Mouse (Mus musculus) forebrain, embryonic 16.5 days (tissue): Measurements from ENCODE around the gene Padi2. TPM values are rescaled to one million over a fixed set of nuclear protein-coding genes. Genes with fewer than 3 reads are reported as not detected.

Experiments used
- ATAC-seq: fragments of 200-750 bp; cut with Nextera tagmentation; 2 replicates; pipeline ENCODE4 v1.8.0; 2017; ENCODE audit warnings: mild to moderate bottlenecking, moderate library complexity
- H3K27ac ChIP-seq: fragments of 300-500 bp; sonication (generic); 2 replicates; pipeline ENCODE4 v1.5.1; 2014; ENCODE audit warnings: low read length, control low read depth
- H3K27me3 ChIP-seq: fragments of 300-500 bp; sonication (generic); replicated peaks from 2 replicates; pipeline ENCODE4 v1.6.1; 2014; ENCODE audit warnings: low read length; ENCODE audit not compliant: control insufficient read depth, insufficient read depth
- H3K36me3 ChIP-seq: fragments of 300-500 bp; sonication (generic); 2 replicates; pipeline ENCODE4 v1.6.1; 2014; ENCODE audit not compliant: control insufficient read depth, insufficient read depth
- H3K4me1 ChIP-seq: fragments of 300-500 bp; sonication (generic); replicated peaks from 2 replicates; pipeline ENCODE4 v1.6.1; 2014; ENCODE audit warnings: low read length; ENCODE audit not compliant: control insufficient read depth, insufficient read depth
- H3K4me2 ChIP-seq: fragments of 300-500 bp; sonication (generic); 2 replicates; pipeline ENCODE4 v1.6.1; 2014; ENCODE audit warnings: mild to moderate bottlenecking, low read length, control low read depth
- H3K4me3 ChIP-seq: fragments of 300-500 bp; sonication (generic); replicated peaks from 2 replicates; pipeline ENCODE4 v1.5.1; 2014; ENCODE audit warnings: mild to moderate bottlenecking, low read length, control low read depth
- H3K9ac ChIP-seq: fragments of 300-500 bp; sonication (generic); replicated peaks from 2 replicates; pipeline ENCODE4 v1.6.1; 2014; ENCODE audit warnings: low read depth, low read length, control low read depth
- H3K9me3 ChIP-seq: fragments of 300-500 bp; sonication (generic); 2 replicates; pipeline ENCODE4 v1.6.1; 2016; ENCODE audit warnings: low read length; ENCODE audit not compliant: control insufficient read depth
- WGBS: fragments of 180-500 bp; shearing (Covaris S2); extraction: QIAGEN DNeasy Blood & Tissue Kit; methylation state at CpG from one replicate; pipeline ENCODE4 v1.1.7; 2014; 5-methylcytosine and 5-hydroxymethylcytosine counted together
- polyA plus RNA-seq: library from polyadenylated mRNA; unstranded; fragments of >200 nt; fragmentation: Nextera tagmentation; extraction: Ambion mirVana; gene quantifications from 2 replicates; pipeline ENCODE4 v1.2.1, GENCODE M21; 2015

The Padi2 gene
- polyA plus RNA-seq, 1 experiment from 2014 or later: 1.0 TPM

GRCm38 (mm10) chr4:140948481-140948880 is 42.3 kb downstream of the Padi2 start:
- 84% methylated on average over 6 of the region's 6 CpGs for WGBS
- no peaks in the 10 kb centered on the region for H3K27me3 ChIP-seq
- no peak overlapping the region for H3K9ac ChIP-seq
- no peak overlapping the region for H3K4me2 ChIP-seq
- H3K4me1 ChIP-seq: no peaks in the 10 kb centered on the region
- H3K27ac ChIP-seq: no peak overlapping the region
- H3K4me3 ChIP-seq: no peak overlapping the region
- no peak for ATAC-seq
- no peaks in the 10 kb centered on the region for H3K36me3 ChIP-seq
- H3K9me3 ChIP-seq: no peaks in the 10 kb centered on the region

GRCm38 (mm10) chr4:140949052-140949451 is 42.9 kb downstream of the Padi2 start:
- ATAC-seq: no peak
- H3K9ac ChIP-seq: no peak overlapping the region
- H3K27ac ChIP-seq: no peak overlapping the region
- no peaks in the 10 kb centered on the region for H3K4me1 ChIP-seq
- whole genome bisulfite sequencing: 78% methylated on average over 8 of the region's 8 CpGs
- no peak overlapping the region for H3K4me2 ChIP-seq
- H3K36me3 ChIP-seq: no peaks in the 10 kb centered on the region
- H3K27me3 ChIP-seq: no peaks in the 10 kb centered on the region
- no peaks in the 10 kb centered on the region for H3K9me3 ChIP-seq
- no peak overlapping the region for H3K4me3 ChIP-seq

DNA sequence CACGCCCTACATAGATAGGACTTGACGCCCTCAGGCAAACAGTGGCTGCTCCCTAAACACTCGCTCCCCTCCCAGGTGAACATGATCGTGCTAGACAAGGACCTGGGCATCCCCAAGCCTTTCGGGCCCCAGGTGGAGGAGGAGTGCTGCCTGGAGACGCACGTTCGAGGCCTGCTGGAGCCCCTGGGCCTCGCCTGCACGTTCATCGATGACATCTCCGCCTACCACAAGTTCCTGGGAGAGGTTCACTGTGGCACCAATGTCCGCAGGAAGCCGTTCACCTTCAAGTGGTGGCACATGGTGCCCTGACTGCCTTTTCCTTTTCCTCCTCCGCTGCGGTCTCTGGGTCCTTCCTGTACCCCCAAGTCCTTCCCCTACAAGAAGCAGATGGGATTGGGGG is 43.5 kb downstream of the Padi2 start:
- H3K27ac ChIP-seq: no peak overlapping the region
- ATAC-seq: no peak
- H3K4me2 ChIP-seq: no peak overlapping the region
- no peak overlapping the region for H3K9ac ChIP-seq
- H3K4me3 ChIP-seq: no peak overlapping the region
- H3K27me3 ChIP-seq: no peaks in the 10 kb centered on the region
- no peaks in the 10 kb centered on the region for H3K4me1 ChIP-seq
- 89% methylated on average over 16 of the region's 16 CpGs for WGBS
- H3K36me3 ChIP-seq: no peaks in the 10 kb centered on the region
- H3K9me3 ChIP-seq: no peaks in the 10 kb centered on the region

- Histone ChIP-seq H3K9me3 (no peaks in the 10 kb centered on the region), H3K4me3 (no peak overlapping the region), H3K4me2 (no peak overlapping the region), H3K27ac (no peak overlapping the region), H3K27me3 (no peaks in the 10 kb centered on the region), H3K4me1 (no peaks in the 10 kb centered on the region), H3K36me3 (no peaks in the 10 kb centered on the region), H3K9ac (0 out of 2 replicates have a peak overlapping the region, but pooled peaks have one; percentile 10)
- WGBS: 51% methylated on average over 3 of the region's 3 CpGs
- no peak for ATAC-seq
These were observed 44.4 kb downstream of the Padi2 start for GRCm38 (mm10) chr4:140950574-140950973.

- Histone ChIP-seq H3K9me3 (no peaks in the 10 kb centered on the region), H3K4me3 (no peak overlapping the region), H3K4me1 (no peaks in the 10 kb centered on the region; the same call in 1 of the 2 replicates), H3K9ac (no peak overlapping the region), H3K27me3 (no peaks in the 10 kb centered on the region), H3K36me3 (no peaks in the 10 kb centered on the region), H3K4me2 (no peak overlapping the region), H3K27ac (no peak overlapping the region)
- ATAC-seq: no peak
- WGBS: 93% methylated on average over 18 of the region's 18 CpGs
These were observed 45.9 kb downstream of the Padi2 start for GRCm38 (mm10) chr4:140951861-140952641.

- peak overlapping the region; percentile 79 for H3K4me2 ChIP-seq
- peak overlapping the region; percentile 69 for H3K27ac ChIP-seq
- WGBS: 3% methylated on average over 17 of the region's 17 CpGs
- H3K27me3 ChIP-seq: no peaks in the 10 kb centered on the region
- H3K9ac ChIP-seq: peak overlapping the region; percentile 65
- peaks cover 12% of the 10 kb centered on the region for H3K4me1 ChIP-seq
- ATAC-seq: no peak
- H3K4me3 ChIP-seq: peak overlapping the region; percentile 48
- H3K36me3 ChIP-seq: no peaks in the 10 kb centered on the region
- no peaks in the 10 kb centered on the region for H3K9me3 ChIP-seq
These were observed 51.1 kb downstream of the Padi2 start for GRCm38 (mm10) chr4:140957131-140957702.

GRCm38 (mm10) chr4:140957725-140958124 is 51.6 kb downstream of the Padi2 start:
- peak; percentile 34 for ATAC-seq
- H3K27ac ChIP-seq: peak overlapping the region; percentile 69

GRCm38 (mm10) chr4:140958319-140958718 is 52.2 kb downstream of the Padi2 start:
- Histone ChIP-seq H3K9me3 (no peaks in the 10 kb centered on the region), H3K27me3 (no peaks in the 10 kb centered on the region), H3K4me2 (no peak overlapping the region), H3K4me1 (peaks cover 23% of the 10 kb centered on the region), H3K36me3 (no peaks in the 10 kb centered on the region), H3K27ac (no peak overlapping the region), H3K4me3 (no peak overlapping the region), H3K9ac (no peak overlapping the region)
- no peak for ATAC-seq
- 55% methylated on average over 6 of the region's 6 CpGs for WGBS

More at GRCm38 (mm10) chr4:140957725-140958124, 51.6 kb downstream of the Padi2 start:
- Histone ChIP-seq H3K4me3 (peak overlapping the region; percentile 48), H3K9ac (peak overlapping the region; percentile 65), H3K4me2 (peak overlapping the region; percentile 79), H3K9me3 (no peaks in the 10 kb centered on the region), H3K4me1 (peaks cover 17% of the 10 kb centered on the region), H3K36me3 (no peaks in the 10 kb centered on the region), H3K27me3 (no peaks in the 10 kb centered on the region)
- WGBS: 0% methylated on average over 13 of the region's 13 CpGs

DNA sequence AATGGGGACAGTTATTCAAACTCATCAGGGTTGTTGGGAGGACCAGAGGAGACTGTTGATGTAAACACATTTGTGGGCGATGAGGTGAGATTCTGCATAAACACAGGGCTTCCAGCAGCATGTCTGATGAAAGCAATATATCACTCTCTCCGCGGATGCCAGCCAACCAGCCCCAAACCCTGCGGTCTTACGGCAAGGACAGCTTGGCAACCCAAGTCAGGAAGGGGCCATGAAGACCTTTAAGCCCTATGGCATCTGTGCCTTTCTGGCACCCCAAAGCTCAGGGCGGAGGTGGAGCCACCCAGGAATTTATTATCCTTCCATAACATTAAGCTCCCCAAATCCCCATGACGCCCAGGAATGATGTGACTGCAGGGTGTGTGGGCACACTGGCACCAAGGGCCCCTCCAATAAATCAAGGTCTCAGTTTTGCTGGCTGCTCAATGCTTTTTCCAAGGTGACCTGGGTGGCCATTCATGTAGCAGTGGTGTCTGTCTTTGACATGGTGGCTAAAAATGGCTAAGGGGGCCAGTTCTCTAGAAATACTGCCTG is 53.1 kb downstream of the Padi2 start:
- no peak overlapping the region for H3K4me2 ChIP-seq
- 89% methylated on average over 7 of the region's 7 CpGs for WGBS
- H3K4me1 ChIP-seq: peaks cover 23% of the 10 kb centered on the region
- H3K4me3 ChIP-seq: no peak overlapping the region
- H3K9ac ChIP-seq: no peak overlapping the region
- no peak overlapping the region for H3K27ac ChIP-seq
- no peaks in the 10 kb centered on the region for H3K9me3 ChIP-seq
- ATAC-seq: no peak
- H3K27me3 ChIP-seq: no peaks in the 10 kb centered on the region
- no peaks in the 10 kb centered on the region for H3K36me3 ChIP-seq
